Mouse (Mus musculus): ENCODE data around the gene Camta1. TPM values are rescaled to one million over a fixed set of nuclear protein-coding genes. Genes with fewer than 3 reads are reported as not detected.

Camta1 gene
- polyA plus RNA-seq, 1 experiment from 2014 or later: 118 TPM

- no peak overlapping the region for H3K27ac ChIP-seq (replicated peaks)
- H3K4me3 ChIP-seq: no peak overlapping the region
- H3K4me2 ChIP-seq: no peak overlapping the region
- H3K36me3 ChIP-seq: 0 out of 2 replicates have a peak, but pooled peaks cover 8% of the 10 kb centered on the region
- H3K9ac ChIP-seq: no peak overlapping the region
- H3K4me1 ChIP-seq: peaks cover 46% of the 10 kb centered on the region
- H3K27me3 ChIP-seq (replicated peaks): no peaks in the 10 kb centered on the region
- 41% methylated on average over 3 of the region's 3 CpGs for WGBS
- no peaks in the 10 kb centered on the region for H3K9me3 ChIP-seq
- ATAC-seq (ENCODE audit: extremely low read depth, insufficient number of reproducible peaks, low FRiP score, low TSS enrichment): no peak
Measured at GRCm38 (mm10) chr4:151817981-151818766, 43.5 kb downstream of the Camta1 start.

- H3K36me3 ChIP-seq: no peaks in the 10 kb centered on the region
- H3K9ac ChIP-seq: no peak overlapping the region
- 90% methylated on average over 4 of the region's 4 CpGs for WGBS
- H3K4me1 ChIP-seq: peaks cover 29% of the 10 kb centered on the region
- H3K27ac ChIP-seq (replicated peaks): no peak overlapping the region
- H3K27me3 ChIP-seq (replicated peaks): no peaks in the 10 kb centered on the region
- ATAC-seq (ENCODE audit: extremely low read depth, insufficient number of reproducible peaks, low FRiP score, low TSS enrichment): no peak
- no peak overlapping the region for H3K4me3 ChIP-seq
- H3K4me2 ChIP-seq: no peak overlapping the region
- H3K9me3 ChIP-seq: no peaks in the 10 kb centered on the region
Measured at GRCm38 (mm10) chr4:151813711-151814110, 48.0 kb downstream of the Camta1 start.

- Histone ChIP-seq H3K9ac (no peak overlapping the region), H3K36me3 (no peaks in the 10 kb centered on the region), H3K27me3 (replicated peaks) (no peaks in the 10 kb centered on the region), H3K4me3 (no peak overlapping the region), H3K4me2 (no peak overlapping the region), H3K27ac (replicated peaks) (no peak overlapping the region), H3K4me1 (peaks cover 50% of the 10 kb centered on the region), H3K9me3 (no peaks in the 10 kb centered on the region)
- WGBS: 80% methylated on average over 4 of the region's 4 CpGs
- ATAC-seq (ENCODE audit: extremely low read depth, insufficient number of reproducible peaks, low FRiP score, low TSS enrichment): no peak; the same call in 1 of the 2 replicates
Measured at GRCm38 (mm10) chr4:151805685-151806084, 56.0 kb downstream of the Camta1 start.

GRCm38 (mm10) chr4:151805046-151805445 lies 56.6 kb downstream of the Camta1 start:
- Histone ChIP-seq H3K27ac (replicated peaks) (peak overlapping the region; percentile 28), H3K9me3 (no peaks in the 10 kb centered on the region), H3K4me2 (no peak overlapping the region), H3K4me3 (no peak overlapping the region), H3K27me3 (replicated peaks) (no peaks in the 10 kb centered on the region), H3K36me3 (no peaks in the 10 kb centered on the region), H3K4me1 (peaks cover 50% of the 10 kb centered on the region), H3K9ac (peak overlapping the region; percentile 5; the same call in 1 of the 2 replicates)
- 82% methylated on average over 6 of the region's 6 CpGs for WGBS
- ATAC-seq (ENCODE audit: extremely low read depth, insufficient number of reproducible peaks, low FRiP score, low TSS enrichment): no peak

GRCm38 (mm10) chr4:151804208-151804607 lies 57.5 kb downstream of the Camta1 start:
- peak overlapping the region; percentile 57 for H3K27ac ChIP-seq (replicated peaks)
- no peak for ATAC-seq (ENCODE audit: extremely low read depth, insufficient number of reproducible peaks, low FRiP score, low TSS enrichment)
- H3K4me2 ChIP-seq: peak overlapping the region; percentile 18; the same call in 1 of the 2 replicates

GRCm38 (mm10) chr4:151798630-151799029 lies 63.0 kb downstream of the Camta1 start:
- peaks cover 38% of the 10 kb centered on the region for H3K4me1 ChIP-seq
- no peak overlapping the region for H3K4me2 ChIP-seq
- no peaks in the 10 kb centered on the region for H3K36me3 ChIP-seq
- 86% methylated on average over 2 of the region's 2 CpGs for WGBS
- no peaks in the 10 kb centered on the region for H3K9me3 ChIP-seq
- ATAC-seq (ENCODE audit: extremely low read depth, insufficient number of reproducible peaks, low FRiP score, low TSS enrichment): no peak
- H3K9ac ChIP-seq: no peak overlapping the region
- no peak overlapping the region for H3K4me3 ChIP-seq
- no peak overlapping the region for H3K27ac ChIP-seq (replicated peaks)
- H3K27me3 ChIP-seq (replicated peaks): no peaks in the 10 kb centered on the region

More at GRCm38 (mm10) chr4:151804208-151804607, 57.5 kb downstream of the Camta1 start:
- 62% methylated on average over 2 of the region's 2 CpGs for WGBS
- Histone ChIP-seq H3K27me3 (replicated peaks) (no peaks in the 10 kb centered on the region), H3K36me3 (no peaks in the 10 kb centered on the region), H3K9me3 (no peaks in the 10 kb centered on the region), H3K4me1 (peaks cover 50% of the 10 kb centered on the region), H3K4me3 (no peak overlapping the region), H3K9ac (no peak overlapping the region)

- no peak overlapping the region for H3K9ac ChIP-seq
Measured at GRCm38 (mm10) chr4:151793694-151794093, 68.0 kb downstream of the Camta1 start.

GRCm38 (mm10) chr4:151786946-151787705 lies 74.5 kb downstream of the Camta1 start:
- H3K9ac ChIP-seq: no peak overlapping the region
- no peaks in the 10 kb centered on the region for H3K9me3 ChIP-seq
- peaks cover 23% of the 10 kb centered on the region for H3K36me3 ChIP-seq
- peak; percentile 22; the same call in 1 of the 2 replicates for ATAC-seq (ENCODE audit: extremely low read depth, insufficient number of reproducible peaks, low FRiP score, low TSS enrichment)
- 60% methylated on average over 16 of the region's 16 CpGs for WGBS
- H3K4me2 ChIP-seq: no peak overlapping the region
- no peaks in the 10 kb centered on the region for H3K27me3 ChIP-seq (replicated peaks)
- peaks cover 51% of the 10 kb centered on the region for H3K4me1 ChIP-seq
- peak overlapping the region; percentile 74 for H3K27ac ChIP-seq (replicated peaks)
- H3K4me3 ChIP-seq: no peak overlapping the region

More at GRCm38 (mm10) chr4:151793694-151794093, 68.0 kb downstream of the Camta1 start:
- peak overlapping the region; percentile 4; the same call in 1 of the 2 replicates for H3K27ac ChIP-seq (replicated peaks)
- 72% methylated on average over 5 of the region's 5 CpGs for WGBS
- no peak overlapping the region for H3K4me2 ChIP-seq
- H3K4me3 ChIP-seq: no peak overlapping the region
- peaks cover 50% of the 10 kb centered on the region for H3K4me1 ChIP-seq
- H3K36me3 ChIP-seq: peaks cover 18% of the 10 kb centered on the region
- H3K27me3 ChIP-seq (replicated peaks): no peaks in the 10 kb centered on the region
- H3K9me3 ChIP-seq: no peaks in the 10 kb centered on the region
- ATAC-seq (ENCODE audit: extremely low read depth, insufficient number of reproducible peaks, low FRiP score, low TSS enrichment): no peak

GRCm38 (mm10) chr4:151780511-151780910 lies 81.2 kb downstream of the Camta1 start:
- ATAC-seq (ENCODE audit: extremely low read depth, insufficient number of reproducible peaks, low FRiP score, low TSS enrichment): no peak

GRCm38 (mm10) chr4:151779962-151780459 lies 81.7 kb downstream of the Camta1 start:
- no peak overlapping the region for H3K4me3 ChIP-seq
- peaks cover 32% of the 10 kb centered on the region for H3K4me1 ChIP-seq
- no peak for ATAC-seq (ENCODE audit: extremely low read depth, insufficient number of reproducible peaks, low FRiP score, low TSS enrichment)
- H3K4me2 ChIP-seq: no peak overlapping the region
- H3K9me3 ChIP-seq: no peaks in the 10 kb centered on the region
- H3K36me3 ChIP-seq: 0 out of 2 replicates have a peak, but pooled peaks cover 5% of the 10 kb centered on the region
- WGBS: 79% methylated on average over 12 of the region's 12 CpGs
- H3K27me3 ChIP-seq (replicated peaks): no peaks in the 10 kb centered on the region
- no peak overlapping the region for H3K9ac ChIP-seq
- 0 out of 2 replicates have a peak overlapping the region, but pooled peaks have one; percentile 28 for H3K27ac ChIP-seq (replicated peaks)

More at GRCm38 (mm10) chr4:151780511-151780910, 81.2 kb downstream of the Camta1 start:
- no peak overlapping the region for H3K4me3 ChIP-seq
- no peaks in the 10 kb centered on the region for H3K9me3 ChIP-seq
- no peak overlapping the region for H3K4me2 ChIP-seq
- 85% methylated on average over 6 of the region's 6 CpGs for WGBS
- H3K27me3 ChIP-seq (replicated peaks): no peaks in the 10 kb centered on the region
- 0 out of 2 replicates have a peak overlapping the region, but pooled peaks have one; percentile 3 for H3K9ac ChIP-seq
- H3K36me3 ChIP-seq: 0 out of 2 replicates have a peak, but pooled peaks cover 5% of the 10 kb centered on the region
- peaks cover 37% of the 10 kb centered on the region for H3K4me1 ChIP-seq
- peak overlapping the region; percentile 28; the same call in 1 of the 2 replicates for H3K27ac ChIP-seq (replicated peaks)

GRCm38 (mm10) chr4:151778511-151778910 lies 83.2 kb downstream of the Camta1 start:
- Histone ChIP-seq H3K4me2 (no peak overlapping the region), H3K27me3 (replicated peaks) (no peaks in the 10 kb centered on the region), H3K27ac (replicated peaks) (no peak overlapping the region), H3K4me3 (no peak overlapping the region), H3K9ac (no peak overlapping the region), H3K4me1 (peaks cover 23% of the 10 kb centered on the region; the same call in 1 of the 2 replicates), H3K9me3 (no peaks in the 10 kb centered on the region), H3K36me3 (0 out of 2 replicates have a peak, but pooled peaks cover 5% of the 10 kb centered on the region)
- WGBS: 64% methylated on average over 4 of the region's 4 CpGs
- ATAC-seq (ENCODE audit: extremely low read depth, insufficient number of reproducible peaks, low FRiP score, low TSS enrichment): no peak
